Mouse (Mus musculus) hindbrain, embryonic 14.5 days (tissue): ENCODE results near the gene Ptpa. TPM values are rescaled to one million over a fixed set of nuclear protein-coding genes. Genes with fewer than 3 reads are reported as not detected.
A peak's percentile ranks its signal among the peaks of the same experiment; 100 is the strongest.

Experiments used
- ATAC-seq: fragments of 200-750 bp; cut with Nextera tagmentation; 2 replicates; pipeline ENCODE4 v1.8.0; 2017; ENCODE audit warnings: moderate number of reproducible peaks, mild to moderate bottlenecking, moderate TSS enrichment, moderate library complexity; ENCODE audit not compliant: low FRiP score
- DNase-seq: peaks from one replicate; pipeline ENCODE4 v3.0.0-alpha.2; 2015; ENCODE audit warnings: low spot score
- H3K27ac ChIP-seq: fragments of 300-500 bp; sonication (generic); 2 replicates; pipeline ENCODE4 v1.5.1; 2014; ENCODE audit warnings: mild to moderate bottlenecking, moderate library complexity
- H3K27me3 ChIP-seq: fragments of 300-500 bp; sonication (generic); 2 replicates; pipeline ENCODE4 v1.6.1; 2014; ENCODE audit warnings: mild to moderate bottlenecking, low read length, mixed read lengths; ENCODE audit not compliant: control insufficient read depth, insufficient read depth
- H3K36me3 ChIP-seq: fragments of 300-500 bp; sonication (generic); replicated peaks from 2 replicates; pipeline ENCODE4 v1.6.1; 2014; ENCODE audit not compliant: control insufficient read depth, insufficient read depth
- H3K4me1 ChIP-seq: fragments of 300-500 bp; sonication (generic); replicated peaks from 2 replicates; pipeline ENCODE4 v1.6.1; 2014; ENCODE audit warnings: antibody characterized with exemption, low read length, mixed read lengths; ENCODE audit not compliant: control insufficient read depth, insufficient read depth
- H3K4me2 ChIP-seq: fragments of 300-500 bp; sonication (generic); replicated peaks from 2 replicates; pipeline ENCODE4 v1.6.1; 2014; ENCODE audit warnings: mild to moderate bottlenecking, moderate library complexity
- H3K4me3 ChIP-seq: fragments of 300-500 bp; sonication (generic); replicated peaks from 2 replicates; pipeline ENCODE4 v1.5.1; 2014; ENCODE audit warnings: mild to moderate bottlenecking, low read length
- H3K9ac ChIP-seq: fragments of 300-500 bp; sonication (generic); 2 replicates; pipeline ENCODE4 v1.6.1; 2014
- H3K9me3 ChIP-seq: fragments of 300-500 bp; sonication (generic); 2 replicates; pipeline ENCODE4 v1.6.1; 2016; ENCODE audit warnings: low read length; ENCODE audit not compliant: control insufficient read depth
- WGBS: fragments of 180-500 bp; shearing (Covaris S2); extraction: QIAGEN DNeasy Blood & Tissue Kit; methylation state at CpG from one replicate; pipeline ENCODE4 v1.1.7; 2014; 5-methylcytosine and 5-hydroxymethylcytosine counted together
- polyA plus RNA-seq: library from polyadenylated mRNA; unstranded; fragments of >200 nt; fragmentation: Nextera tagmentation; extraction: Ambion mirVana; gene quantifications from 2 replicates; pipeline ENCODE4 v1.2.1, GENCODE M21; 2014

Gene Ptpa
- polyA plus RNA-seq, 1 experiment from 2014 or later = 79.8 TPM

GRCm38 (mm10) chr2:30440211-30440700, 24.4 kb downstream of the Ptpa start:
- Histone ChIP-seq H3K9me3 (no peaks in the 10 kb centered on the region), H3K36me3 (peaks cover 53% of the 10 kb centered on the region), H3K9ac (no peak overlapping the region), H3K4me1 (peaks cover 35% of the 10 kb centered on the region), H3K27ac (peak overlapping the region; percentile 93), H3K4me2 (no peak overlapping the region), H3K4me3 (no peak overlapping the region), H3K27me3 (no peaks in the 10 kb centered on the region)
- WGBS = 61% methylated on average over 3 of the region's 3 CpGs
- ATAC-seq (no peak), DNase-seq (no peak)

GRCm38 (mm10) chr2:30440701-30441517, 25.1 kb downstream of the Ptpa start:
- DNase-seq = peak; percentile 91
- peak; percentile 39; the same call in 1 of the 2 replicates for ATAC-seq
- WGBS = 14% methylated on average over 12 of the region's 12 CpGs
- Histone ChIP-seq H3K27me3 (no peaks in the 10 kb centered on the region), H3K36me3 (peaks cover 56% of the 10 kb centered on the region), H3K4me1 (peaks cover 35% of the 10 kb centered on the region), H3K4me3 (no peak overlapping the region), H3K9me3 (no peaks in the 10 kb centered on the region), H3K9ac (peak overlapping the region; percentile 54; the same call in 1 of the 2 replicates), H3K4me2 (peak overlapping the region; percentile 34), H3K27ac (peak overlapping the region; percentile 93)

GRCm38 (mm10) chr2:30441518-30442497, 26.0 kb downstream of the Ptpa start:
- 4% methylated on average over 15 of the region's 15 CpGs for WGBS
- no peak overlapping the region; the same call in 1 of the 2 replicates for H3K4me3 ChIP-seq

GRCm38 (mm10) chr2:30442498-30442890, 26.7 kb downstream of the Ptpa start:
- Histone ChIP-seq H3K27me3 (no peaks in the 10 kb centered on the region), H3K4me1 (peaks cover 35% of the 10 kb centered on the region), H3K9me3 (no peaks in the 10 kb centered on the region), H3K4me3 (no peak overlapping the region), H3K36me3 (peaks cover 54% of the 10 kb centered on the region), H3K9ac (peak overlapping the region; percentile 54), H3K27ac (peak overlapping the region; percentile 93), H3K4me2 (peak overlapping the region; percentile 34)
- ATAC-seq (no peak), DNase-seq (no peak)
- WGBS = 49% methylated on average over 5 of the region's 5 CpGs

More at GRCm38 (mm10) chr2:30441518-30442497, 26.0 kb downstream of the Ptpa start:
- Histone ChIP-seq H3K9ac (peak overlapping the region; percentile 54), H3K27me3 (no peaks in the 10 kb centered on the region), H3K27ac (peak overlapping the region; percentile 93), H3K36me3 (peaks cover 56% of the 10 kb centered on the region), H3K4me1 (peaks cover 35% of the 10 kb centered on the region), H3K4me2 (peak overlapping the region; percentile 34), H3K9me3 (no peaks in the 10 kb centered on the region)
- peak; percentile 73 for ATAC-seq
- DNase-seq = peak; percentile 85

- ATAC-seq = no peak
- peaks cover 53% of the 10 kb centered on the region for H3K36me3 ChIP-seq
- H3K4me3 ChIP-seq = no peak overlapping the region
- no peak overlapping the region for H3K4me2 ChIP-seq
- peak overlapping the region; percentile 93 for H3K27ac ChIP-seq
- no peak overlapping the region; the same call in 1 of the 2 replicates for H3K9ac ChIP-seq
- 78% methylated on average over 4 of the region's 4 CpGs for WGBS
- peaks cover 35% of the 10 kb centered on the region for H3K4me1 ChIP-seq
- H3K9me3 ChIP-seq = no peaks in the 10 kb centered on the region
- DNase-seq = no peak
- H3K27me3 ChIP-seq = no peaks in the 10 kb centered on the region
Measured at GRCm38 (mm10) chr2:30443281-30443680, 27.4 kb downstream of the Ptpa start.

GRCm38 (mm10) chr2:30444006-30444405, 28.2 kb downstream of the Ptpa start:
- no peaks in the 10 kb centered on the region for H3K27me3 ChIP-seq
- H3K4me3 ChIP-seq = no peak overlapping the region
- H3K36me3 ChIP-seq = peaks cover 50% of the 10 kb centered on the region
- H3K9me3 ChIP-seq = no peaks in the 10 kb centered on the region
- no peak overlapping the region for H3K27ac ChIP-seq
- ATAC-seq (no peak), DNase-seq (no peak)
- H3K9ac ChIP-seq = no peak overlapping the region
- WGBS = 83% methylated on average over 5 of the region's 5 CpGs
- H3K4me1 ChIP-seq = peaks cover 35% of the 10 kb centered on the region
- H3K4me2 ChIP-seq = no peak overlapping the region

GRCm38 (mm10) chr2:30444450-30444849, 28.6 kb downstream of the Ptpa start:
- no peaks in the 10 kb centered on the region for H3K9me3 ChIP-seq
- no peaks in the 10 kb centered on the region for H3K27me3 ChIP-seq
- H3K4me2 ChIP-seq = no peak overlapping the region
- no peak overlapping the region for H3K4me3 ChIP-seq
- DNase-seq = no peak
- no peak overlapping the region for H3K27ac ChIP-seq
- H3K9ac ChIP-seq = no peak overlapping the region
- peaks cover 50% of the 10 kb centered on the region for H3K36me3 ChIP-seq
- peaks cover 35% of the 10 kb centered on the region for H3K4me1 ChIP-seq
- ATAC-seq = no peak

- no peak for DNase-seq
- peaks cover 43% of the 10 kb centered on the region for H3K36me3 ChIP-seq
- no peak overlapping the region for H3K27ac ChIP-seq
- no peak overlapping the region; the same call in 1 of the 2 replicates for H3K9ac ChIP-seq
- H3K4me1 ChIP-seq = peaks cover 30% of the 10 kb centered on the region
- no peaks in the 10 kb centered on the region for H3K9me3 ChIP-seq
- H3K27me3 ChIP-seq = no peaks in the 10 kb centered on the region
- H3K4me3 ChIP-seq = no peak overlapping the region
- no peak overlapping the region for H3K4me2 ChIP-seq
- WGBS = 27% methylated on average over 2 of the region's 2 CpGs
- no peak for ATAC-seq
Measured at GRCm38 (mm10) chr2:30445312-30445711, 29.5 kb downstream of the Ptpa start.
